Mouse (Mus musculus) kidney, adult 8-10 months (tissue): ENCODE results near the gene Camk2b.

Experiments used
- DNase-seq, 2 experiments: peaks; one replicate each; pipeline ENCODE4 v3.0.0; 2022

The Camk2b gene

GRCm38 (mm10) chr11:5930578-5930977, 135.6 kb downstream of the Camk2b start:
- DNase-seq = no peak

- no peak for DNase-seq
These were observed 139.4 kb downstream of the Camk2b start for GRCm38 (mm10) chr11:5926696-5927220.

GRCm38 (mm10) chr11:5924699-5925098, 141.5 kb downstream of the Camk2b start:
- no peak for DNase-seq

GRCm38 (mm10) chr11:5920323-5920960, 145.7 kb downstream of the Camk2b start:
- DNase-seq = no peak
